20 mouse cellular contexts compared by ENCODE assay signal in the genomic region with DNA sequence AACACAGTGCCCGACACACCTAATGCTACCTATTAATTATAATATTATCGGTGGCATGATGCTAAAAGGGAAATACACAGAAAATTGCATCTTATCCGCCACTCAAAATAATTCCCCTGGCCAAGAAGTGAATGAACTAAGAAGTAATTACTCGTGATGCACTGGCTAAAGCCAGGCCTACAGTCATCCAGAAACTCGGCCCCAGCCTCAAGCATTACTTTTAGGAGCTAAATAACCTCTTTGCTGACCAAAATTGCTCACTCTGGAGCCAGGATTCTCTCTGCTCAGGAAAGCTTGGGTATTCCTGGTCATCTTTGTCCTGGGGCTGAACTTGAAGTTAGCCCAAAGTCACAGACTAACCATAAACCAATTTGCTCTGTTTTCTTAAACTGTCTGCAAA. TPM values are rescaled to one million over a fixed set of nuclear protein-coding genes. Genes with fewer than 3 reads are reported as not detected.
DNase-seq lines count a peak whose midpoint lies in the region; ATAC-seq and TF ChIP-seq lines count a peak whose summit lies in the region.
"Had no signal": no experiment of that assay in that cellular context is flagged by ENCODE, and none has a peak within 500 bp of the region (broad histone marks: within the 10 kb centered on the region; RNA-seq: fewer than 3 reads in every experiment).

No protein-coding gene starts in this region.

- 0 out of 2 replicates have a peak overlapping the region, but pooled peaks have one; percentile 58 for H3K4me2 ChIP-seq in liver, embryonic 15.5 days
- H3K4me2 ChIP-seq: heart, embryonic 15.5 days; hindbrain, embryonic 12.5 days; intestine, embryonic 15.5 days; lung, embryonic 15.5 days had no signal

- TF ChIP-seq CTCF in kidney, adult 2 months (conservative IDR thresholded peaks at IDR 0.05; ENCODE audit: insufficient read depth, insufficient read length, low read depth, low read length) = no peak

- H3K27me3 ChIP-seq in kidney, adult 2 months (replicated peaks; ENCODE audit: control insufficient read depth, insufficient read depth, low read length) = no peaks in the 10 kb centered on the region
- H3K27me3 ChIP-seq in liver, embryonic 15.5 days = 0 out of 2 replicates have a peak, but pooled peaks cover 2% of the 10 kb centered on the region
- H3K27me3 ChIP-seq: heart, embryonic 15.5 days; hindbrain, embryonic 12.5 days; intestine, embryonic 15.5 days; lung, embryonic 15.5 days had no signal

- peak; percentile 3 for DNase-seq in kidney, adult 9 months
- no peak for DNase-seq in kidney, adult 2 months
- peak; percentile 7 to 56 for DNase-seq in spleen, postnatal 4 days (ENCODE audit: low spot score in 2 of 2)
- DNase-seq in spleen, postnatal 14 days (ENCODE audit: low spot score in 2 of 2) = no peak
- no peak for DNase-seq in adrenal gland, postnatal 14 days
- DNase-seq in adrenal gland, adult 2 months = no peak
- DNase-seq: cerebellum, adult 11-12 months; heart, adult 18-20 months; layer of hippocampus, postnatal 36 days; right cerebral cortex, adult 18-20 months; thymus, postnatal 14 days had no signal

- no peak overlapping the region for H3K27ac ChIP-seq in kidney, adult 2 months (ENCODE audit: insufficient read depth, low read depth, low read length)
- 0 out of 2 replicates have a peak overlapping the region, but pooled peaks have one; percentile 16 for H3K27ac ChIP-seq in liver, embryonic 15.5 days (replicated peaks)
- H3K27ac ChIP-seq: heart, embryonic 15.5 days; hindbrain, embryonic 12.5 days; intestine, embryonic 15.5 days; lung, embryonic 15.5 days had no signal

- no peak overlapping the region for H3K4me3 ChIP-seq in kidney, adult 2 months (ENCODE audit: insufficient read depth, low read depth, low read length)
- H3K4me3 ChIP-seq in liver, embryonic 15.5 days (replicated peaks) = no peak overlapping the region
- H3K4me3 ChIP-seq: erythroblast, embryonic 14.5 days; heart, embryonic 15.5 days; hindbrain, embryonic 12.5 days; intestine, embryonic 15.5 days; lung, embryonic 15.5 days had no signal

- H3K9me3 ChIP-seq in liver, embryonic 15.5 days (replicated peaks) = no peaks in the 10 kb centered on the region
- H3K9me3 ChIP-seq: heart, embryonic 15.5 days; hindbrain, embryonic 12.5 days; intestine, embryonic 15.5 days; lung, embryonic 15.5 days had no signal

- ATAC-seq in liver, embryonic 15.5 days (ENCODE audit: insufficient read depth) = no peak
- ATAC-seq: forebrain, embryonic 16.5 days; intestine, embryonic 15.5 days; midbrain, embryonic 16.5 days had no signal

- WGBS in kidney, adult 2 months = 58% methylated on average over 5 of the region's 5 CpGs
- 67% methylated on average over 5 of the region's 5 CpGs for WGBS in liver, embryonic 15.5 days (ENCODE audit: insufficient replicate concordance)

- no peaks in the 10 kb centered on the region for H3K36me3 ChIP-seq in kidney, adult 2 months (ENCODE audit: control insufficient read depth, insufficient read depth, low read length)
- no peaks in the 10 kb centered on the region for H3K36me3 ChIP-seq in liver, embryonic 15.5 days (replicated peaks)
- H3K36me3 ChIP-seq: G1E; heart, embryonic 15.5 days; hindbrain, embryonic 12.5 days; intestine, embryonic 15.5 days; lung, embryonic 15.5 days had no signal

- no peak overlapping the region; the same call in 1 of the 2 replicates for H3K9ac ChIP-seq in liver, embryonic 15.5 days
- H3K9ac ChIP-seq: heart, embryonic 15.5 days; hindbrain, embryonic 12.5 days; intestine, embryonic 15.5 days; lung, embryonic 15.5 days had no signal

- H3K4me1 ChIP-seq in kidney, adult 2 months (ENCODE audit: control insufficient read depth, insufficient read depth, low read length) = peaks cover 7% of the 10 kb centered on the region; the same call in 1 of the 2 replicates
- H3K4me1 ChIP-seq in liver, embryonic 15.5 days (replicated peaks) = peaks cover 71% of the 10 kb centered on the region

- no peak for TF ChIP-seq POLR2A in kidney, adult 2 months (IDR thresholded peaks at IDR 0.05; ENCODE audit: low read depth, low read length)

RNA-seq across cellular contexts. Expression of a gene that starts 4.7 kb away (rescaled TPM):
- 18.9 and 23.2 TPM in 2 replicates for polyA plus RNA-seq in kidney, adult 2 months (2012; rRNA removed)
- polyA plus RNA-seq in liver, embryonic 15.5 days (2015; fragmentation: Nextera tagmentation; extraction: Ambion mirVana) = 2.0 and 2.7 TPM in 2 replicates
- total RNA-seq in adrenal gland, postnatal 14 days (2021) = 23.7 and 23.9 TPM in 2 replicates
- 10 to 100 TPM; 15.2 to 20.6 TPM for total RNA-seq in adrenal gland, adult 2 months (2021)
- 2.4 and 2.6 TPM in 2 replicates for polyA plus RNA-seq in adrenal gland, adult 2 months (2012; rRNA removed)
- polyA plus RNA-seq: erythroblast, embryonic 14.5 days had no signal

Comparison
In these comparisons a context has a peak if more than half of its experiments do, and no peak if none do; other contexts are left out.
1. DNase-seq: peak in kidney, adult 9 months (single experiment) and spleen, postnatal 4 days (2 of 2); none in kidney, adult 2 months (single experiment), spleen, postnatal 14 days (0 of 2), adrenal gland, postnatal 14 days (single experiment) and adrenal gland, adult 2 months (single experiment).